Mouse (Mus musculus): ENCODE measurements around the gene Stra8.

- TF ChIP-seq GATA1 (IDR thresholded peaks at IDR 0.05; ENCODE audit: low read length) = no peak
- TF ChIP-seq TAL1 (IDR thresholded peaks at IDR 0.05; ENCODE audit: low read length) = no peak
Measured at GRCm38 (mm10) chr6:34959131-34959530, 39.2 kb downstream of the Stra8 start.
